Mouse (Mus musculus) kidney, adult 9 months (tissue): ENCODE measurements at regions not wholly inside any gene's neighbourhood (a gene's known extent, or its start where the extent isn't known, plus 50 kb on each side); places are given as distances from the start of the nearest gene placed in this dataset.

Experiments used
- DNase-seq: peaks from one replicate; pipeline ENCODE4 v3.0.0; 2022

DNA sequence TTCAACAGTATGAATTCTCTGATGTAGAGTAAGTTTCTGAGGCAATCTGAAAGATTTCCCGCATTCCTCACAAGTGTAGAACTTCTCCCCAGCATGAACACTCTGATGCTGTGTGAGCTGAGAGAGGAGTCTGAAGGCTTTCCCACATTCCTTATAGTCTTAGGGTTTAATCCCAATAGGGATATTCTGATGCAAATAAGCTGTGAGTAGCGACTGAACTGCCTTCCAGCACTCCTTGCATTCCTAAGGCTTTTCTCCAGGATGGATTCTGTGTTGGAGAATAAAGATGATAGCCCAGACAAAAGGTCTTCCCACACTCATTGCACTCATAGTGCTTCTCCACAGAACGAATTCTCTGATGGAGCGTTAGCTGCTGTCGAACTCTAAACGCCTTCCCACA lies 152.6 kb upstream of the Api5 start:
- no peak for DNase-seq

DNA sequence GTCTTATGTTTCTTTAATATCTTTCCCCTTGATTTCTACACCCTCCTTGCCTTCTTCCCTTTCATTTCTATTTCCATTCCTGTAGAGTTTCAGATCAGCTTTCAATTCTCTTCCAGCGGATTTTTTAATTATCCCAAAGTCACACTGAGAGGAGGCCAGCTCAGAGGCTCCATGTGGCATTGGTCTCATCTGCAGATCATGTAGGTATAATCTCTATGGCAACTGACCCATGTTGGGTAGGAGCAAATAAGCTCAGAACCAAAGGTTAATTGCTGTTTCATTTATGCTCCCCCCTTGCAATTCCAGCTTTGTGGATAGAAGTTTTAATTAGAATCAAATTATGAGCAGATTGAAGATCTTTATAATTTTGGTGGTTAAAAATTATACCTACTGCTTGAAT lies 149.3 kb upstream of the Api5 start:
- no peak for DNase-seq

DNA sequence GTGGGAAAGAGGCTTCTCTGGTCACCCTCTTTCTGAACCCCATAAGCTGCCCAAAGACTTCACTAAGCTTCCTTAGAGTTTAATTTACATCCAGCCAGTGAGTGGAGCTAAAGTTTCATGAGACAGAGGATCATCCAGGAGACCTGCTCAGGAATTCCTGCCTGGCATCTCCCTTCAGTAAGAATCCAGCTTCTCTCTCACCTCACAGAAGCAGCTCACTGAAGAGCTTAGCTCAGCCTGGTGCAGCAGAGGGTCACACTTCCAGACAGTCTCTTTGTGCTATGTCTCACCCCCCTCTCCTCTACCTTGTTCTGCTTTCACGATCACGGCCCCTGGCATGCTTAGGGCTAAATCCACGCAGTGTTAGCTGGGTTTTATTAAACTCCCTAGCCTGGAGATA lies 133.7 kb upstream of the Api5 start:
- DNase-seq, result no peak

DNA sequence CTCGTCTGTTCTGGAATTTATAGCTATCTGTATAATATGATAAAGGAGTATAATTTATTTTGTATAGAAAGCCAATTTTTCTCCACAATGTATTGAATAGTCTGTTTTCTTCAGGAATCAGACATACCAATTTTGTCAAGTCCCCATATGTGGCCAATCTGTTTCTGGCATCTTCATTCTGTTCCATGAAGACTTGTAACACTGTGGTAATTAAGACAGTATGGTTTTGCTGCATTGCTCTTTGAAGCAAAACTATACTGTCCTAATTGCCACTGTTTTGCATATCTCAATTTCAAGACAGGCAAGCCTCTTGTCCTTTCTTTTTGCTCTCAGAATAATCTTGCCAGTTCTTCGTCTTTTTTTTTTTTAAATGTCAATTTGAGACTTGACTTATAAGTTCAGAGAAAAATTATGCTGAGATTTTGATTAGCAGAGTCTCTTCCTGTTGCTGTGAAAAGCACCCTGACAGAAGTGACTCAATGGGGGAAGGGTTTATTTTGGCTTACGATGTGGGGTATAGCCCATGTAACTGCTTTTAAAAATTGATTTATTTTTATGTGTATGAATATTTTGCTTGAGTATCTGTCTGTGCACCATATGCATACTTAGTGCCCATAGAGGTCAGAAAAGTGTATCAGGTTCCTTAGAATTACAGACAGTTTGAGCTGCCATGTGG lies 103.4 kb upstream of the Api5 start:
- DNase-seq, result no peak

DNA sequence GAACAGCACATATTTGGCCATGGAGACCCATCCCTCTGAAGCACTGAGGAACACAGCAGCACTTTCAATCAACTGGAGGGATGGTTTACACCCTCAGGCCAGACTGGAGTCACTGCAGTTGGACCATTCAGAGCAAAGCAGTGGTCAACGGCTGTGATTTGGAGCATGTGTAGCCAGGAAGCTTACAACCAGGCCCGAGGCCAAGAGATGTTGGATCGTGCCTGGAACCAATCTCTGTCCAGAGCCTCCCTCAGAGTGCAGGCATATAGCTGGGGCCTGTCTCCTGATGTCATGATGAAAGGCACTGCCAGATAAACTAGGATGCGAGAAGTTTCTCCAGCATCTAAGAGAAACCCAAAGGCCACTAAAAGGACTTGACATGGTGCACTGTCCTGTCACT lies 98.7 kb upstream of the Api5 start:
- DNase-seq, result no peak

DNA sequence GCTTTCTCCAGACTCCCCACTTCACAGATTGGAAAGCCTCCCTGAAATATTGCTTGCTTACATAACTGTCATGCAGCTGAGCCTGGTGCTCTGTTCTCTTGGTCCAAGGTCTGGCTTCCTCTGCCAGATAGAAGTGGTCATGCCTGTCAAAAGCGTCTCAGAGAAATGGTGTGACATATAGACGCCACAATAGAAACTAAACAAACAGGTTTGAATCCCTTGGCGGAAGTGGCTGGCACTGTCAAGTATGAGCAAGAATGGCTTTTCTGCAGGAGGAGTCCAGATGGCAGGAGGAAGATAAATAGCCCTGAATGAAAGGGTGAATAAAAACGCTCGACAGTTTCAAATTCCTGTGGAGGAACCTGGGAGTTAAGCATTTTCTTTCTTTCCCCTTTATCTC lies 93.2 kb upstream of the Api5 start:
- DNase-seq, result no peak

DNA sequence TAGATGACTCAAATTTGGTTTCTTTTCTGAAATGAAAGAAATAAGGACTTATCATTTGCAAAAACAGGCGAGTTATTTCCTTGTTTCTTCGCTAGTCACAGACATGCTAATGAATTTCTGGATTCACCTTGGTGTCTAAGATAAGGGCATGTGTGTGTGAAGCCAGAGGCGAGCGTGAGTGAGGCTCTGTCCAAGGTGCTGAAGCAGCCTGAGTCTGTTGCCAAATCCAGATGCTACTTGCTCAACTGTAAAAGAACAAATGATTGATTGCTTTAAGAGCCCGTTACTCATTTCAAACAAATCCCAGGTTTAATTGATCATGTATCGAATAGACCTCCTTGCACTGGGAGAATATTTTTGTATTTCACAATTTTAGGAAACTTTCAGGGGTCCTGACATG lies 86.6 kb upstream of the Api5 start:
- peak; percentile 25 for DNase-seq

DNA sequence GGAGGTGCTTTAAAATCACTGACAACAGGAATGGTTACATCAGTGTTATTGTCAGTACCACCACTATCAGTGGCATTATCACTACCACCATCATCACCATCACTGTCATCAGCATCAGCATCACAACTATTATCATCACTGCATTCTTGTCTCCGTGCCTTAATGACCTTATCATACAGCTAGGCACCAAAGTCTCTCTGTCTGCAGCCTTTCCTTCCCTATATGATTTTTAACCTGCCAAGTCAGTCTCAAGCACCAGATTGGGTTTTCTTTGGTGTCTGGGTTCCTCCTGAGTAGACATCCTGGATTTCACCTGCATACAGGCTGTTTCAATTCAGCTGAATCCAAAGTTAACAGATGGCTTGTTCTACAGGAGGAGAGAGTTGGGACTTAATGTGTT lies 78.9 kb upstream of the Api5 start:
- DNase-seq, result no peak

DNA sequence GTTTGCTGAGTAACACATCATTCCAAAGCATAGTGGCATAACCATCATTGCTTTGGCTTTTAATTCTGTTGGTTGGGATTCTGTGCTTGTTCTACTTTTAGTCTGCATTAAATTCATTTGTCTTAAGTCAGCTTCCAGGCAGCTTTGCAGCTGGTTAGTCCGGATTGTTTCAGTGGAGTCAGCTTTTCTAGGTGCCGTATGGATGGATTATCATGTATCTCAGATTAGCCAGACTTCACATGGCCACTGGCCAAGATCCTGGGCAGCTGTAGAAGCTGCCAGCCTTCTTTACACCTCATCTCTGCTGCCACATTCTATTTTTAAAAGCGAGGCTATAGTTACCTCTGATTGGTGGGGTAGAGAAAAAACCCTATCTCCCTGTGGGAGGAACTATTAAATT lies 74.1 kb upstream of the Api5 start:
- DNase-seq, result no peak

DNA sequence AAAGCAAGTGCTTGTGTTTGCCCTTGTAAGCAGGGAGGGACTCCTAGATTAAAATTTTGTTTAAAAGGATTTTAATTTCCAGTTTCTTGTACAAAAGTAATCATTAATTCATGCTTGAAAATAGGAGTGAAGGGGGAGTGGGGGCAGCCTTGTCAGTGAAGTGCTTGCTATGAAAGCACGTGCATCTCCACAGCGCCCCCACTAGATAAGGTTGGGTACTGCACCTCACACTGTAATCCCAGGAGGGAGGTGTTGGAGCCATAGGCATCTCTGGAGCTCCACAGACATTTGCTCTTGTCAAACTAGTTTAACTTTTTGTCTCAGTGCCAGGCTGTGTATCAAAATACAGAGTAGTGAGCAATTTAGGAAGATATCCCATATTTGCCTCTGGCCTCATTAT lies 62.7 kb upstream of the Api5 start:
- DNase-seq, result no peak

DNA sequence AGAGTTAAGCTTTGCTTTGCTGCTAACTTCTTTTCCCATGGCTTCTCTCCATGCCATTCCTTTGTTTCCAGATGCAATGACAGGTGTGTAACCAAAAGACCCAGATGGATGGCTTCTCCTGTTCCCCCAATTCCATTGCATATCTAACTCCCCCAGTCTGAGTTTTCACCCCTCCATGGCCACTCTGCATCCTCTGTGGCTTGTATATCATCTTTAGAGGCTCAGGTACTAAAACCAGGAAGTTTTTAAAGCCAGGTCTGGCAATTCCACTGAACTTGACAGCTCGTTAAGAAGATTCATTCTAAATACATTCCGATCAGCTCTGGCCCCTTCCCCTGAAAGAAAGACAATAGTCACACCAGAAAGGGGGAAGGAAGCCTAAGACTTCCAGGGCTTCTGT lies 60.6 kb upstream of the Api5 start:
- no peak for DNase-seq
